Mouse (Mus musculus): Measurements from ENCODE around the gene Nat8f1. TPM values are rescaled to one million over a fixed set of nuclear protein-coding genes. Genes with fewer than 3 reads are reported as not detected.
"Not testable (repeated sequence)": the region's sequence is repeated elsewhere in the genome, so short reads cannot be mapped to it uniquely, and the experiment has no call there.

The Nat8f1 gene
- polyA plus RNA-seq, 1 experiment from 2014 or later = 5.4 TPM

- 0 out of 2 replicates have a peak, but pooled peaks cover 11% of the 10 kb centered on the region for H3K36me3 ChIP-seq (ENCODE audit: control insufficient read depth, insufficient read depth, low read length)
- H3K4me2 ChIP-seq (ENCODE audit: low read length) = peak overlapping the region; percentile 72
- under 1% methylated on average over 46 of the region's 50 CpGs for WGBS
- H3K27me3 ChIP-seq (ENCODE audit: control insufficient read depth, insufficient read depth, low read length); H3K9me3 ChIP-seq (ENCODE audit: control insufficient read depth, low read length); H3K4me1 ChIP-seq (ENCODE audit: control insufficient read depth in 2 of 2, insufficient read depth in 2 of 2, low read length in 2 of 2): not testable (repeated sequence)
- peak overlapping the region; percentile 47 to 76 for H3K4me3 ChIP-seq (ENCODE audit: control insufficient read depth in 1 of 2, insufficient read depth in 1 of 2, low read depth in 1 of 2, low read length in 2 of 2)
- peak overlapping the region; percentile 68 to 75 for H3K27ac ChIP-seq (replicated peaks in 1 of 2; ENCODE audit: control insufficient read depth in 1 of 2, insufficient read depth in 1 of 2, low read depth in 2 of 2, low read length in 2 of 2)
- ATAC-seq (ENCODE audit: insufficient number of reproducible peaks, insufficient read depth, low FRiP score, low read depth) = peak; percentile 94
- H3K9ac ChIP-seq (ENCODE audit: low read length) = peak overlapping the region; percentile 74
Observed at GRCm38 (mm10) chr6:85936508-85937465, 21.3 kb upstream of the Nat8f1 start.

- WGBS = 67% methylated on average over 3 of the region's 3 CpGs
Observed at GRCm38 (mm10) chr6:85935646-85936045, 20.2 kb upstream of the Nat8f1 start.

DNA sequence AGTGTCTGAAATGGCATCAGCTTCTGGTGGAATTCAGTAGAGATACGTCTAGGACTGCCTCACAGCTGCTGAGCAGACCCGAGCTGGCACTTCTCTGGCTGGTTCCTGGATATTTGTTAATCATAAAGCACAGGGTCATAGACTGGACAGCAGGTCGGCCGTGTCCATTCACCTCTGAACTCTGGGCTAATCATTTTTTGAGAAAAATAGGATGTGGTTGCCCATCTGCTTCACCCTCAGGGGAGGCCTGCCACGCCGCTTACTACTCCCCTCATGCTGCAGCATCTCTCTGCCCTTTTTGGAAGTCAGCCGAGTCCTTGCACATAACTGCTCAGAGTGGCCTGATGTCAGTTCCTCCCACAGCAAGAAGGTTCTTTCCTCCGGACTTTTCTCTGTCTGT lies 18.6 kb upstream of the Nat8f1 start:
- peaks cover 0 to 5% of the 10 kb centered on the region in 2 experiments; a peak in 2 of 4 replicates for H3K4me1 ChIP-seq (ENCODE audit: control insufficient read depth in 2 of 2, insufficient read depth in 2 of 2, low read length in 2 of 2)
- no peak overlapping the region for H3K4me3 ChIP-seq (ENCODE audit: control insufficient read depth in 1 of 2, insufficient read depth in 1 of 2, low read depth in 1 of 2, low read length in 2 of 2)
- no peak for ATAC-seq (ENCODE audit: insufficient number of reproducible peaks, insufficient read depth, low FRiP score, low read depth)
- H3K27me3 ChIP-seq (ENCODE audit: control insufficient read depth, insufficient read depth, low read length) = no peaks in the 10 kb centered on the region
- 82% methylated on average over 8 of the region's 8 CpGs for WGBS
- H3K9ac ChIP-seq (ENCODE audit: low read length) = no peak overlapping the region
- no peak overlapping the region for H3K27ac ChIP-seq (replicated peaks in 1 of 2; ENCODE audit: control insufficient read depth in 1 of 2, insufficient read depth in 1 of 2, low read depth in 2 of 2, low read length in 2 of 2)
- no peak overlapping the region for H3K4me2 ChIP-seq (ENCODE audit: low read length)
- no peaks in the 10 kb centered on the region for H3K9me3 ChIP-seq (ENCODE audit: control insufficient read depth, low read length)
- peaks cover 22% of the 10 kb centered on the region for H3K36me3 ChIP-seq (ENCODE audit: control insufficient read depth, insufficient read depth, low read length)

More at GRCm38 (mm10) chr6:85935646-85936045, 20.2 kb upstream of the Nat8f1 start:
- Histone ChIP-seq H3K4me1 (ENCODE audit: control insufficient read depth in 2 of 2, insufficient read depth in 2 of 2, low read length in 2 of 2) (peaks cover 0 to 5% of the 10 kb centered on the region in 2 experiments; a peak in 2 of 4 replicates), H3K9ac (ENCODE audit: low read length) (no peak overlapping the region), H3K9me3 (ENCODE audit: control insufficient read depth, low read length) (no peaks in the 10 kb centered on the region), H3K4me2 (ENCODE audit: low read length) (no peak overlapping the region), H3K36me3 (ENCODE audit: control insufficient read depth, insufficient read depth, low read length) (0 out of 2 replicates have a peak, but pooled peaks cover 8% of the 10 kb centered on the region), H3K27ac (replicated peaks in 1 of 2; ENCODE audit: control insufficient read depth in 1 of 2, insufficient read depth in 1 of 2, low read depth in 2 of 2, low read length in 2 of 2) (no peak overlapping the region), H3K27me3 (ENCODE audit: control insufficient read depth, insufficient read depth, low read length) (no peaks in the 10 kb centered on the region), H3K4me3 (ENCODE audit: control insufficient read depth in 1 of 2, insufficient read depth in 1 of 2, low read depth in 1 of 2, low read length in 2 of 2) (no peak overlapping the region)
- no peak for ATAC-seq (ENCODE audit: insufficient number of reproducible peaks, insufficient read depth, low FRiP score, low read depth)

DNA sequence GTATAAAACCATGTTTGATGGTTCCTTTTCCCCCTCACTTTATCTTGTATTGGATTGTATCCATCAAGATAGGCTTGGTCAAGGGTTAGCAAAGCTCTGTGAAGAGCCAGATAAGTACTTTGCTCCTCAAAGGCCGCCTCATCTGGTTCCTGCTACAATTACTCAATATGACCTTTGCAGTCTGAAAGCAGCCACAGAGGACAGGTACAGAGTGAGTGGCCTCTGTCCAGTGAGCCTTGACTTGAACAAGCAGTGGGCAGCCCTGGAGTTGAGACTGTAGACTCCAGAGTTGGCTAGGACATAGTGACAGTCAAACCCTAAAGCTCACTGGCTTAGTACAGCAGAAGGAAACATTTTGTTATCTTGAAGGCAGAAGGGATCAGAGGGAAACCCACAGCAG lies 13.8 kb upstream of the Nat8f1 start:
- ATAC-seq (ENCODE audit: insufficient number of reproducible peaks, insufficient read depth, low FRiP score, low read depth) = no peak
- no peaks in the 10 kb centered on the region for H3K27me3 ChIP-seq (ENCODE audit: control insufficient read depth, insufficient read depth, low read length)
- H3K4me3 ChIP-seq (ENCODE audit: control insufficient read depth in 1 of 2, insufficient read depth in 1 of 2, low read depth in 1 of 2, low read length in 2 of 2) = no peak overlapping the region
- no peaks in the 10 kb centered on the region for H3K4me1 ChIP-seq (ENCODE audit: control insufficient read depth in 2 of 2, insufficient read depth in 2 of 2, low read length in 2 of 2)
- H3K4me2 ChIP-seq (ENCODE audit: low read length) = no peak overlapping the region
- H3K9ac ChIP-seq (ENCODE audit: low read length) = no peak overlapping the region
- no peaks in the 10 kb centered on the region for H3K9me3 ChIP-seq (ENCODE audit: control insufficient read depth, low read length)
- no peak overlapping the region for H3K27ac ChIP-seq (replicated peaks in 1 of 2; ENCODE audit: control insufficient read depth in 1 of 2, insufficient read depth in 1 of 2, low read depth in 2 of 2, low read length in 2 of 2)
- H3K36me3 ChIP-seq (ENCODE audit: control insufficient read depth, insufficient read depth, low read length) = peaks cover 66% of the 10 kb centered on the region
- 76% methylated on average over 1 of the region's 1 CpGs for WGBS

DNA sequence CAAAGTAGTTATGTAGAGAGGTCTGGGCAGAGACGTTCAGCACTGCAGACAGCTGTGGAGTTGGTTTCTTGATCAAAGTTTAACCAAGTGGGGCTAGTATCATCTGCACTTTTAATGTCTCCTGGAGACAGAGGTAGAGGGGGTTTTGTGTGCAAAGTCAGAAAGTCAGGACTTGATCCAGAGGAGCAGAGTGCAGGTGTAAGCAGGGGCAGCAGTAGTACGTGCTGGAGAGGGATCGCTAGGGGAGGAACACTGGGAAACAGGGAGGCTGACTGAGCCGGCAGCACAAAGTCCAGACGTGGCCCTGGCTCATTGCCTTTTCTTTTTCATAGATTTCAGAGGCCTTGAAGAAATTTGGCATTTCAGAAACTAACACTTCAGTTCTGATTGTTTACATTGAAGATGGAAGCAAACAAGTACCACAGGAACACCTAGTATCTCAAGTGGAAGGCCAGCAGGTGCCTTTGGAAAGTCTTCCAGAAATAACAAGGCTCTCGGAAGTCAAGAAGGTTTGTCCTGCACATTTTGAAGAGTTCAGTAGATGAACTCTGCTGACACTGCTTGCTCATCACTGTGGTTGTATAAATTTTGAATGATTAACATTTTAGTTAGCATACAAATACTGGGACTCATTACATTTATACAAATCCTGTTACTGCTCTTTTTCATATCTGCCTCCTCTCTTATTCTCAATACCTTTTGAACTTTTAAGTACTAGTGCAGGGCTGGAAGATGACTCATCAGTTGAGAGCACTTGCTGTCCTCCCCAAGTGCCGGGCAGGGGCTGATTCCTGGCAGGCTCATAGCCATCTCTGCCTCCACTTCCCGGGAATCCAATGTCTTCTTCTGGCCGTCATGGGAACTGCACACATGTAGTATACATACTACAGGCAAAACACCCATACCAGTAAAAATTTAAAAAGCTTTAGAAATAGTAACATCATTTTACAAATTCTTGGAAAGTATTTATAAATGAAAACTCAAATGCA lies 12.3 kb upstream of the Nat8f1 start:
- H3K4me3 ChIP-seq (ENCODE audit: control insufficient read depth in 1 of 2, insufficient read depth in 1 of 2, low read depth in 1 of 2, low read length in 2 of 2) = no peak overlapping the region
- H3K4me1 ChIP-seq (ENCODE audit: control insufficient read depth in 2 of 2, insufficient read depth in 2 of 2, low read length in 2 of 2) = no peaks in the 10 kb centered on the region
- no peaks in the 10 kb centered on the region for H3K27me3 ChIP-seq (ENCODE audit: control insufficient read depth, insufficient read depth, low read length)
- H3K4me2 ChIP-seq (ENCODE audit: low read length) = no peak overlapping the region
- ATAC-seq (ENCODE audit: insufficient number of reproducible peaks, insufficient read depth, low FRiP score, low read depth) = no peak
- no peak overlapping the region for H3K27ac ChIP-seq (replicated peaks in 1 of 2; ENCODE audit: control insufficient read depth in 1 of 2, insufficient read depth in 1 of 2, low read depth in 2 of 2, low read length in 2 of 2)
- no peak overlapping the region for H3K9ac ChIP-seq (ENCODE audit: low read length)
- no peaks in the 10 kb centered on the region for H3K9me3 ChIP-seq (ENCODE audit: control insufficient read depth, low read length)
- H3K36me3 ChIP-seq (ENCODE audit: control insufficient read depth, insufficient read depth, low read length) = peaks cover 68% of the 10 kb centered on the region
- 84% methylated on average over 9 of the region's 9 CpGs for WGBS

- Histone ChIP-seq H3K27ac (replicated peaks in 1 of 2; ENCODE audit: control insufficient read depth in 1 of 2, insufficient read depth in 1 of 2, low read depth in 2 of 2, low read length in 2 of 2) (no peak overlapping the region), H3K27me3 (ENCODE audit: control insufficient read depth, insufficient read depth, low read length) (no peaks in the 10 kb centered on the region), H3K4me1 (ENCODE audit: control insufficient read depth in 2 of 2, insufficient read depth in 2 of 2, low read length in 2 of 2) (no peaks in the 10 kb centered on the region), H3K9me3 (ENCODE audit: control insufficient read depth, low read length) (no peaks in the 10 kb centered on the region), H3K4me2 (ENCODE audit: low read length) (no peak overlapping the region), H3K36me3 (ENCODE audit: control insufficient read depth, insufficient read depth, low read length) (peaks cover 77% of the 10 kb centered on the region), H3K9ac (ENCODE audit: low read length) (no peak overlapping the region), H3K4me3 (ENCODE audit: control insufficient read depth in 1 of 2, insufficient read depth in 1 of 2, low read depth in 1 of 2, low read length in 2 of 2) (no peak overlapping the region)
- 89% methylated on average over 1 of the region's 1 CpGs for WGBS
- no peak for ATAC-seq (ENCODE audit: insufficient number of reproducible peaks, insufficient read depth, low FRiP score, low read depth)
Observed at GRCm38 (mm10) chr6:85926709-85927108, 11.2 kb upstream of the Nat8f1 start.

GRCm38 (mm10) chr6:85923643-85924042 lies 8.2 kb upstream of the Nat8f1 start:
- no peaks in the 10 kb centered on the region for H3K4me1 ChIP-seq (ENCODE audit: control insufficient read depth in 2 of 2, insufficient read depth in 2 of 2, low read length in 2 of 2)
- H3K27ac ChIP-seq (replicated peaks in 1 of 2; ENCODE audit: control insufficient read depth in 1 of 2, insufficient read depth in 1 of 2, low read depth in 2 of 2, low read length in 2 of 2) = no peak overlapping the region
- ATAC-seq (ENCODE audit: insufficient number of reproducible peaks, insufficient read depth, low FRiP score, low read depth) = no peak
- H3K4me3 ChIP-seq (ENCODE audit: control insufficient read depth in 1 of 2, insufficient read depth in 1 of 2, low read depth in 1 of 2, low read length in 2 of 2) = no peak overlapping the region
- 95% methylated on average over 1 of the region's 1 CpGs for WGBS
- H3K4me2 ChIP-seq (ENCODE audit: low read length) = no peak overlapping the region
- H3K27me3 ChIP-seq (ENCODE audit: control insufficient read depth, insufficient read depth, low read length) = no peaks in the 10 kb centered on the region
- H3K9ac ChIP-seq (ENCODE audit: low read length) = no peak overlapping the region
- peaks cover 58% of the 10 kb centered on the region for H3K36me3 ChIP-seq (ENCODE audit: control insufficient read depth, insufficient read depth, low read length)
- H3K9me3 ChIP-seq (ENCODE audit: control insufficient read depth, low read length) = no peaks in the 10 kb centered on the region

All from heart, embryonic 14.5 days (tissue).